Comparison of ENCODE assay signal across 8 mouse cellular contexts in genomic region chr7:35036266-35036731, GRCm38 (mm10). TPM values are rescaled to one million over a fixed set of nuclear protein-coding genes. Genes with fewer than 3 reads are reported as not detected.
A peak's percentile ranks its signal among the peaks of the same experiment; 100 is the strongest.
DNase-seq lines count a peak whose midpoint lies in the region; ATAC-seq and TF ChIP-seq lines count a peak whose summit lies in the region.

No protein-coding gene starts in this region.

- peak in 1 of 2 experiments; percentile 39 for DNase-seq in heart, adult 2 months
- no peak for DNase-seq in heart, embryonic 10.5 days (ENCODE audit: low spot score)
- peak; percentile 29 for DNase-seq in MEL (ENCODE audit: low read depth, low spot score)
- peak; percentile 36 for DNase-seq in kidney, adult 9 months

- 0 out of 2 replicates have a peak, but pooled peaks cover 1% of the 10 kb centered on the region for H3K79me2 ChIP-seq in heart, adult 2 months (replicated peaks; ENCODE audit: control insufficient read depth, insufficient read depth, low read length)
- no peaks in the 10 kb centered on the region for H3K79me2 ChIP-seq in MEL (ENCODE audit: control insufficient read depth, insufficient read depth, low read length, poor library complexity)

- no peak for ATAC-seq in embryonic facial prominence, embryonic 15.5 days (ENCODE audit: insufficient number of reproducible peaks, low FRiP score, low TSS enrichment, low read depth)
- ATAC-seq in midbrain, embryonic 12.5 days (ENCODE audit: low FRiP score, low read depth): no peak
- no peak for ATAC-seq in megakaryocyte progenitor cell, adult 5-6 weeks (replicated peaks; ENCODE audit: poor library complexity)
- ATAC-seq in megakaryocyte, adult 5-6 weeks (ENCODE audit: poor library complexity, severe bottlenecking): no peak

- 0 out of 2 replicates have a peak, but pooled peaks have one; percentile 10 for TF ChIP-seq EP300 in heart, adult 2 months (IDR thresholded peaks at IDR 0.05; ENCODE audit: insufficient read depth, low read depth, low read length)
- TF ChIP-seq EP300 in MEL (IDR thresholded peaks at IDR 0.05; ENCODE audit: low read depth in 1 of 2, low read length in 2 of 2): no peak

- no peak overlapping the region for H3K27ac ChIP-seq in heart, adult 2 months
- H3K27ac ChIP-seq in heart, embryonic 10.5 days: no peak overlapping the region
- H3K27ac ChIP-seq in MEL (ENCODE audit: control insufficient read depth, low read depth, low read length): no peak overlapping the region
- H3K27ac ChIP-seq in embryonic facial prominence, embryonic 15.5 days (replicated peaks): 0 out of 2 replicates have a peak overlapping the region, but pooled peaks have one; percentile 11
- 0 out of 2 replicates have a peak overlapping the region, but pooled peaks have one; percentile 4 for H3K27ac ChIP-seq in midbrain, embryonic 12.5 days (replicated peaks)

- H3K9ac ChIP-seq in heart, adult 2 months (ENCODE audit: low read depth, low read length): no peak overlapping the region
- no peak overlapping the region for H3K9ac ChIP-seq in MEL (ENCODE audit: control insufficient read depth, low read depth, low read length, poor library complexity, severe bottlenecking)
- no peak overlapping the region for H3K9ac ChIP-seq in embryonic facial prominence, embryonic 15.5 days
- H3K9ac ChIP-seq in midbrain, embryonic 12.5 days (replicated peaks): no peak overlapping the region

- no peak overlapping the region for H3K4me2 ChIP-seq in embryonic facial prominence, embryonic 15.5 days (replicated peaks)
- no peak overlapping the region for H3K4me2 ChIP-seq in midbrain, embryonic 12.5 days (replicated peaks)

- peaks cover 25% of the 10 kb centered on the region for H3K4me1 ChIP-seq in heart, adult 2 months (ENCODE audit: control insufficient read depth, insufficient read depth, low read length)
- H3K4me1 ChIP-seq in heart, embryonic 10.5 days: peaks cover 5% of the 10 kb centered on the region
- peaks cover 2 to 10% of the 10 kb centered on the region in 2 experiments; a peak in 2 of 4 replicates for H3K4me1 ChIP-seq in MEL (ENCODE audit: control insufficient read depth in 1 of 2, insufficient read depth in 2 of 2, low read length in 2 of 2)
- peaks cover 36% of the 10 kb centered on the region for H3K4me1 ChIP-seq in embryonic facial prominence, embryonic 15.5 days
- H3K4me1 ChIP-seq in midbrain, embryonic 12.5 days: peaks cover 8% of the 10 kb centered on the region; the same call in 1 of the 2 replicates

- H3K27me3 ChIP-seq in heart, adult 2 months (ENCODE audit: control insufficient read depth, insufficient read depth, low read length): no peaks in the 10 kb centered on the region
- no peaks in the 10 kb centered on the region for H3K27me3 ChIP-seq in heart, embryonic 10.5 days (ENCODE audit: insufficient read depth, poor library complexity, severe bottlenecking)
- no peaks in the 10 kb centered on the region for H3K27me3 ChIP-seq in MEL (ENCODE audit: control insufficient read depth in 1 of 2, insufficient read depth in 2 of 2, low read length in 2 of 2)
- no peaks in the 10 kb centered on the region for H3K27me3 ChIP-seq in embryonic facial prominence, embryonic 15.5 days
- H3K27me3 ChIP-seq in midbrain, embryonic 12.5 days: no peaks in the 10 kb centered on the region

- TF ChIP-seq CTCF in heart, adult 2 months (IDR thresholded peaks at IDR 0.05): no peak
- no peak for TF ChIP-seq CTCF in MEL (IDR thresholded peaks at IDR 0.05 in 2 of 3, conservative IDR thresholded peaks at IDR 0.05 in 1 of 3; ENCODE audit: control insufficient read depth in 1 of 3, insufficient read depth in 1 of 3, low read depth in 2 of 3, low read length in 3 of 3, poor library complexity in 1 of 3, severe bottlenecking in 1 of 3)

- H3K36me3 ChIP-seq in heart, adult 2 months (ENCODE audit: control insufficient read depth, insufficient read depth, low read length): no peaks in the 10 kb centered on the region
- peaks cover 63% of the 10 kb centered on the region for H3K36me3 ChIP-seq in heart, embryonic 10.5 days
- peaks cover 0 to 5% of the 10 kb centered on the region in 2 experiments; a peak in 2 of 4 replicates for H3K36me3 ChIP-seq in MEL (ENCODE audit: control insufficient read depth in 1 of 2, insufficient read depth in 2 of 2, low read length in 2 of 2)
- H3K36me3 ChIP-seq in embryonic facial prominence, embryonic 15.5 days: peaks cover 35% of the 10 kb centered on the region; the same call in 1 of the 2 replicates
- peaks cover 16% of the 10 kb centered on the region for H3K36me3 ChIP-seq in midbrain, embryonic 12.5 days

- no peaks in the 10 kb centered on the region for H3K9me3 ChIP-seq in heart, embryonic 10.5 days
- H3K9me3 ChIP-seq in MEL (replicated peaks; ENCODE audit: insufficient read depth, low read length): no peaks in the 10 kb centered on the region
- no peaks in the 10 kb centered on the region for H3K9me3 ChIP-seq in embryonic facial prominence, embryonic 15.5 days (replicated peaks)
- H3K9me3 ChIP-seq in midbrain, embryonic 12.5 days: no peaks in the 10 kb centered on the region

- H3K4me3 ChIP-seq in heart, adult 2 months: no peak overlapping the region
- no peak overlapping the region for H3K4me3 ChIP-seq in heart, embryonic 10.5 days
- H3K4me3 ChIP-seq in MEL (ENCODE audit: control insufficient read depth in 1 of 2, insufficient read depth in 1 of 2, low read depth in 2 of 2, low read length in 2 of 2): no peak overlapping the region
- H3K4me3 ChIP-seq in embryonic facial prominence, embryonic 15.5 days (replicated peaks): no peak overlapping the region
- no peak overlapping the region for H3K4me3 ChIP-seq in midbrain, embryonic 12.5 days

- WGBS in heart, adult 2 months: 28% methylated on average over 5 of the region's 5 CpGs
- 79% methylated on average over 5 of the region's 5 CpGs for WGBS in heart, embryonic 10.5 days
- WGBS in embryonic facial prominence, embryonic 15.5 days: 57% methylated on average over 5 of the region's 5 CpGs
- 70% methylated on average over 5 of the region's 5 CpGs for WGBS in midbrain, embryonic 12.5 days

- no peak for TF ChIP-seq POLR2A in heart, adult 2 months (IDR thresholded peaks at IDR 0.05; ENCODE audit: insufficient read depth, low read depth, low read length)
- no peak for TF ChIP-seq POLR2A in MEL (IDR thresholded peaks at IDR 0.05; ENCODE audit: control insufficient read depth in 1 of 2, insufficient read depth in 1 of 2, low read depth in 1 of 2, low read length in 2 of 2, poor library complexity in 1 of 2)

- intact Hi-C loops in heart, adult 2 months (cut with DNase I): no loop called here

- TF ChIP-seq RAD21 in MEL (IDR thresholded peaks at IDR 0.05; ENCODE audit: low read depth, low read length): no peak

TF ChIP-seq in MEL, 35 proteins besides CTCF, POLR2A, EP300 and RAD21:
- TF ChIP-seq ZKSCAN1 (IDR thresholded peaks at IDR 0.05; ENCODE audit: low read depth, low read length) (no peak), GATA1 (IDR thresholded peaks at IDR 0.05; ENCODE audit: low read depth, low read length) (no peak), TAL1 (IDR thresholded peaks at IDR 0.05; ENCODE audit: low read length) (no peak), ZNF384 (IDR thresholded peaks at IDR 0.05; ENCODE audit: low read depth, low read length) (no peak)

RNA-seq across cellular contexts. Expression of gene Cebpg, which starts 20.1 kb away (rescaled TPM):
- 10 to 100 TPM; 21.9 to 26.1 TPM for total RNA-seq in heart, adult 2 months (2021)
- polyA plus RNA-seq in heart, adult 2 months (2012; rRNA removed): 6.0 and 8.1 TPM in 2 replicates
- polyA plus RNA-seq in heart, embryonic 10.5 days (2016; fragmentation: Nextera tagmentation; extraction: Ambion mirVana): 17.5 and 29.3 TPM in 2 replicates
- total RNA-seq in MEL (2012; rRNA removed): 17.3 and 19.7 TPM in 2 replicates
- 10 to 100 TPM in 1 of 2 experiments, not detected in 1; 20.7 TPM for polyA plus RNA-seq in MEL (2012; ENCODE audit: insufficient read depth in 1 of 2, insufficient read length in 2 of 2, low read depth in 1 of 2, low replicate concordance in 2 of 2, missing spikeins in 1 of 2)
- 51.4 and 57.6 TPM in 2 replicates for polyA plus RNA-seq in embryonic facial prominence, embryonic 15.5 days (2015; fragmentation: Nextera tagmentation; extraction: Ambion mirVana)
- polyA plus RNA-seq in midbrain, embryonic 12.5 days (2016; fragmentation: Nextera tagmentation; extraction: Ambion mirVana): 50.4 and 52.8 TPM in 2 replicates
- 16.7 and 17.1 TPM in 2 replicates for total RNA-seq in megakaryocyte progenitor cell, adult 5-6 weeks (2015)
- 29.8 and 34.6 TPM in 2 replicates for total RNA-seq in megakaryocyte progenitor cell, adult 5-6 weeks (2017)
- 29.8 and 33.5 TPM in 2 replicates for total RNA-seq in megakaryocyte, adult 5-6 weeks (2015)
- 60.1 and 86.5 TPM in 2 replicates for total RNA-seq in megakaryocyte, adult 5-6 weeks (2017)

Comparison
In these comparisons a context has a peak if more than half of its experiments do, and no peak if none do; other contexts are left out.
1. H3K27ac ChIP-seq: peak in embryonic facial prominence, embryonic 15.5 days (single experiment) and midbrain, embryonic 12.5 days (single experiment); none in heart, adult 2 months (single experiment), heart, embryonic 10.5 days (single experiment) and MEL (single experiment).